Mouse (Mus musculus) ovary, postnatal 14 days (tissue): ENCODE results near the gene Sox14.

Experiments used
- DNase-seq: peaks from one replicate; pipeline ENCODE4 v3.0.0; 2022; ENCODE audit warnings: low spot score

Gene Sox14

DNA sequence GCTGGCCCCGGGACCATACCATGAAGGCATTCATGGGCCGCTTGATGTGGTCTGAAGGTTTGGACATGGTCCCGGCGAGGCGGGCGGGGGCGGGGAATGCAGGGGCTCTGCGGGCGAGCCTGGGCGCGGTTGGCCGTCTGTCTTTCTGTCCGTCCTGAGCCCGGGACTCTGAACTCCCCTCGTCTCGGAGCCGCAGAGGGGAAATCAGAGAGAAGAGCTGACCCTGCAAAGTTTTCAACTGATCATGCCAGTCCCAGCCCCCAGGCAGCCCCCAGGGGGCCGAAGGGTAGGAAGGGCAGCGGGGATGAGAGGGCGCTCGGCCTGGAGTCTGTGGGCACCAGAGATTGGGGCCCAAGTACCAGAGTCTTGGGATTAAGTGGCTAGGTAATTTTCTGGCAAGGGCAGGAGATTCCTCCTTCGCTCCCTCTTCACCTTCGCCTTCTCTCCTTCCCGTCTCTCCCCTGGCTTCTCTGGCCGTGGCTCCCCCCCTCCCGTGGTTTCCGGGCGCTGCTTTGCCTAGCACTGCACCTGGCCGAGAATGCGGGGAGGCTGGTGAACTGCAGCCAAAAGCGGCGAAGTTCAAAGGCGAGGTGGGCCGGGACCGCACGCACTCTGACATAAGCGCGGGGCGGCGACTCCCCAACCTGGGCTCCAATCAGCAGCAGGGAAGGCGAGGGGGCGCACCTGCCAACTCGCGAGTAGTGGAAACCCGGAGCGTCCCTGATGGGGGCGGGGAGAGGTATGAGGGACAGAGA is at the start of gene Sox14:
Gene Sox14 (minus strand): TSS at position 553 of the 755 bp plus-strand sequence.
- DNase-seq: no peak

DNA sequence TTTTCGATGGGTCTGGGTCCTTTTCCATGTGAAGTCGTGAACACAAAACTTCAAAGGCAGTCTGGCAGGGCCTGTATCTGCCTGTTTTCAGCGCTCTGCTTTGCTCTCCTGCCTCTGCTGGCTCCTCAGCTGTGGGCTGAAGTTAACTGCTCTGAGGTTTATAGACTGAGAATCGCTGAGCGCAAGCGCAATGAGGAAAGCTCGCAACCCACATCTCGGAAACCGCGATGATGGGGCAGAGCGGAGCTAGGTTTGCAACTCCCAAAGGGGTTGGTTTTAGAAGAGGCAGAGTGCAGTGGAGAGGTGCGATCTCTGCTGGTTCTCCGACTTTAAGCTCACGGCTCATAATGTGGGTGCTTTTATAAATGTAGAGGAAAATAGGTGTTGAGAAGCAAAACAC is 3.3 kb upstream of the Sox14 start:
- no peak for DNase-seq

- no peak for DNase-seq
Observed at GRCm38 (mm10) chr9:99878588-99878987, 2.6 kb upstream of the Sox14 start.

GRCm38 (mm10) chr9:99877056-99877546 is 1.1 kb upstream of the Sox14 start:
- no peak for DNase-seq

- no peak for DNase-seq
Observed at GRCm38 (mm10) chr9:99876373-99877055, 544 bp upstream of the Sox14 start.

DNA sequence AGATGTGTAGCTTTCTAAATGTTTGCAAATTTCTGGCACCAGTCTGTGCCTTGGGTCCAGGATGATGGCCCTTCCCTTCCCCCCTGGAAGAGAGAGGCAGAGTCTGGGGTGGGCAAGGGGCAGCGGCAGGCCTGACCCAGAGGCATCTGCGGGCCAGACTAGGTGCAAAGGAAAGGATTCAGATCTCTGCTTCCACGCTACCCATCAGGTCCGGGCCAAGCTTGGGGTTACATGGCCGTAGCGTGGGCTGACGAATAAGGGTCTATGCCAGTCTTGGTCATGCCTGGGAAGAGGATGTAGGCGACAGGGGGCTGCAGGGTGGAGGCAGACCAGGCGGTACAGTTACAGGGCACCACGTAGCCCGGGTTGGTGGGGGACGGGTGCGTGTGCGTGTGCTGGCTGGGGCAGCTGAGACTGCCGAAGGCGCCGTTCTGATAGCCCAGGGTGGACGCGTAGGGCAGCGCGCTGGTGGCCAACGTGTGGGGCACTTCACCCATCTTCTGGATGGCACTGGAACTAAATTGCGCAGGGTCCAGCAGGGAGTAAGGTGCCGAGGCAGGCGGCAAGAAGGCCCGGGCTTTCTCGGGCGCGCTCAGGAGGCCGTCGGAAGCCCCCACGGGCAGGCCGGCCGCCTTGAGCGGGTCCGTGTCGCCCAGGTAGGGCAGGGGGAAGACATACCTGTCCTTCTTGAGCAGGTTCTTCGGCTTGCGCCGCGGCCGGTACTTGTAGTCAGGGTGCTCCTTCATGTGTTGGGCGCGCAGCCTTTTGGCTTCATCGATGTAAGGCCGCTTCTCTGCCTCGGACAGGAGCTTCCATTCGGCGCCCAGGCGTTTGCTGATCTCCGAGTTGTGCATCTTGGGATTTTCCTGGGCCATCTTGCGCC is 994 bp downstream of the Sox14 start:
- no peak for DNase-seq

DNA sequence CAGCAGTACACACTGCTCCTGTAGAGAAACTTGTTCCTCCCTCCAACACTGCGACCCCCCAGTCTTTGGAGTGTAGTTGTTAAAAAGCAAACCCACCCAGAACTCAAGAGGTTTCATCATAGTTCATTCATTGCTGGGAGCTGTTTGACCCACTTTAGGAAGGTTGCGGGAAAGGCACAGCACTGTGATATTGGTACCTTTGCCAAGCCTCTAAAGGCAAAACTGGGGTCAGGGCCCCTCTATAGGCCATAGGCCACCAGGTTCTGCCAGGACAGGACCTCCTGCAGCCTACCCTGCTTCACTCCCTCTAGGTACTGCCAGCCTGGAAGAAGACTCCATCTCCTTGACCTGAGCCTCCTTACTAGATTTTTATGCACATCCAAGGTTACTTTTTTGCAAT is 2.2 kb downstream of the Sox14 start:
- no peak for DNase-seq

- no peak for DNase-seq
Observed at GRCm38 (mm10) chr9:99873116-99873620, 2.8 kb downstream of the Sox14 start.

DNA sequence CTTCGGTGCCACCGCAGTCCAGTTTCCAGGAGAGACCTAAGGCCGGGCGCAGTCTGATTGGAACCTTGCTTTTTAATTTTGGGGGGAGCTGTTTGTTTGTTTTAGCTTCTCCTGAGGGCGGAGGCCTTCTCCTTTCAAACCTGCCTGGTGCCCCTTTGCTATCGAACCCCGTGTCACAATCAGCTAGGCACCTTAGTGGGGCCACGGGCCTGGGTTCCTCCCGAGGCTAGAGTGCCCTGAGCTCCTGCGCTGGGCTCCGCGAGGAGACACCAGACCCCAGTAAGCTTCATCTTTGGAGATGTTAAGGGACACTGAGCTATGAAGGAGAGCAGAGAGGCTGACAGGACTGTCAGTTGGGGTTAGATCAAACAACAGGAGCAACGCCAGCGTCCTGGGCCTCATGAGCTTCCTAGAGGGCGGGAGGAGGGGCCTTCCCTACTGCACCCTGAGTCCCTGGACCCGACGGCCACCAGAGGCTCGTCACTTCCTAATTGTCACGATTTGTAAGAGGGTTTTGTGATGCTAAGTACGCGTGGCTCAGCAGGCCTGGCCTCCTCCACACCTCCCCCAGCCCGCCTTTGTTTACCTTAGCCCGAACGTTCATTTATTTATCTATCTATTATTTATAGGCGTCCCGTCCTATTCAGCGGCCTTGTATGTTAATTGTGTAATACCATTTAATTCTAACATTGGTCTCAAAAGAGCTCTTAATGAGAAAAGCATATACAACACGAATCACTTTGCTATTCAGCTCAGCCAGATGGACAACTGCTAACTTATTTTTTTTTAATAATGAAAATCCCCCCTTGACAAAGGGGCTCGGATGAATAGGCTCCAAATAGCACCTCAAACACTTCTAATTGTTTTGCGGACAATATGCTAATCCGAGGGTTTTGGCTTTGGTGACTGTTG is 3.5 kb downstream of the Sox14 start:
- DNase-seq: no peak

DNA sequence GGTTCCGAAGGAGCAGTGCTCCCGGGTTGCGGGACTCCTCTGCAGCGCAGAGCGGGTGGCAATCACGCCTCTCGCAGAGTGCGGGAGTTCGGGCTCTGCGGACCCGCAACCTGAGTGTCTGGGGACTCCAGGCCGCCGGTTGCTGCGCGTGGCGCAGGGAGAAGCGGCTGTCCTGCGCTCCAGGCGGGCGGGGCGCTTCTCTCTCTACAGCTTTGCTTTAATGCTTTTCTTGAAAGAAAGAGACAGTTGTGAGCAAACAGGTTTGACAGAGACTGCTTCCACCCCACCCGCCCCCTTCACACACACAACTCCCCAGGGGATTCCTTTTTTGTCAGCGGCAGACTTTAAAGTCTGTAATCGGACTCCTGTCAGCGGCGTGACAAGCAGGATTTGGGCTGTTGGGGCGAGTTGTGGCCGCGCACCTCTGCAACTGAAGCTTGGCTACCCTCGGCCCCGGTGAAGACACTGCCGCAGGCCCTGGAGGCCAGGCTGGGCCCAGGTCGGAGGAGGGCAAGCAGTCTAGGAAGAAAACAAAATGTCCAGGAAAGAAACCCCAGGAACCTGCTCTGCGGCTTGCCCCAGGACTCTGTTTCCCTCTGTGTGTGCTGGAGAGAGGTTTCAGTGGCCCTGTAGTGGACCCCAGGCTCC is 4.3 kb downstream of the Sox14 start:
- no peak for DNase-seq

GRCm38 (mm10) chr9:99870780-99871555 is 5.0 kb downstream of the Sox14 start:
- DNase-seq: no peak

- DNase-seq: no peak
Observed at GRCm38 (mm10) chr9:99869936-99870779, 5.8 kb downstream of the Sox14 start.

DNA sequence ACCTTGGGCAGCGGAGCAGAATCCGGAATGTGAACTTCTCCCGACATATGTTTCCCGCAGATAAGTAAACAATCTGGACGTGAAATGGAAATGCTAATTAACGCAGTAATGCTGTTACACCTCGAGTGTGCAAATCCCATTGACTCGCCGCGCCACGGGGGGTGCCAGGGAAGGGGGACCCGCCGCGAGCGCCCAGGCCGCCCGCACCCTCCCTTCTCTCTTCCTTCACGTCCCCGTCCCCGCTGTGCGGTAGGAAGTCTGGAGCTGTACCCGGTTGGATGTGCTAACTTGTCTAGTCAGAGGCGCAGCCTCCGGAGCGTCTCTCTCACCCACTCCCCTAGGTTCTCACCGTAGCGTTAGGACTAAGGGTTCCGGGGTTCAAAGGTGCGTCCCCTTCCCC is 6.7 kb downstream of the Sox14 start:
- DNase-seq: no peak

DNA sequence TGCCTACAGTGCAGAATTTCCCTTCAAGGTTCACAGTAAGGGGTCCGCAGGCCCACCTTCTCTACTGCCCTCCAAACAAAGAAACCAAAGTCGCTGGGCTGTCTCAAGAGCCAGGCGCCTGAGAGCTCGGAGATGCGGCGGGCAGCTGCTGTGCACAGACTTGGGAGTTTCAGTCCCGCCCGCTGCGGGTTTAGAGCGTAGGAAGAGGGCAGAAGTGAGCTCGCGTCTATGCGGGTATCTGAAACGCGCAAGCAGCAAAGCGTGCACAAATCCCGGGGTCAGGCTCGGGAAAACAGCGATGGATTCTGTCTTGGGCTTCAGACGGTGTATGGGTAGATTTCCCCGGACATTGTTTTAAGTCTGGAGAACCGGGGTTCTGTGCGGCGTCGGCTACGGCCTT is 7.4 kb downstream of the Sox14 start:
- DNase-seq: no peak

DNA sequence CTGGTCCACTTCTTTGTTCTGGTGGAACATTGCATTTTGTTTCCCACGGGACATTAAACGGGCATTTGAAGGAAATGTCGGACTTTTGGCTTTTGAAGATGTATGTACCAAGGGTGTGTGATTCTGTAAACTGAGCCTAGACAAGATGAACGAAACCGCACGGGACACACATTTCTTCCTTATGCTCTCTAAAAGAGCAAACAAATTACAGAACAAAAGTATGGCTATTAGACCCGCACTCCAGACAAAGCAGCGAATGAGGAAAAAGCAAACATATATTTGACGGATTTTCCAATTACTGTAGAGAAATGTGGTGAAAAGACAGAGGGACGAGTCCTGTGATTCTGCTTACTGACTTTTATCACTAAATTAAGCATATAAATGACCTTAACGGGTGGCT is 7.9 kb downstream of the Sox14 start:
- no peak for DNase-seq

- no peak for DNase-seq
Observed at GRCm38 (mm10) chr9:99862936-99863335, 13.0 kb downstream of the Sox14 start.

DNA sequence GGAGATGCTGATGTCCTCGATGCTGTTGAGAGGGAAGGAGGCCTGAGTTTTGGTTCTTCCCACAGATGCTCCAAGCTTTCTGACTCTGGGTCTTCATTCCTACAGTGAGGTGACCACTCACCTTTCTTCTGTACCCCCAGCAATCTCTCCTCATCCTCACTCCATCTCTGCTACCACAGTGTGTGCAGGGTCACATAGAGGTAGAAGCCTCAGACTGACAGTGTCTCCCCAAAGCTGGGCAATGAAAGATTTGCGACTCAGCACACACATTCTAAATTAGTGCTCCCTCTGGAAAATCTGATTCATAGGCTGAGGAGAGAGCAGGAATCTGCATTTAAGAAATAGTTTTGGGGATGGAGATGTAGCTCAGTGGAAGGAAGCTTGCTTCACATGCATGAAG is 21.5 kb downstream of the Sox14 start:
- DNase-seq: no peak

- DNase-seq: no peak
Observed at GRCm38 (mm10) chr9:99853356-99853755, 22.6 kb downstream of the Sox14 start.

- no peak for DNase-seq
Observed at GRCm38 (mm10) chr9:99850354-99850753, 25.6 kb downstream of the Sox14 start.
